Mouse (Mus musculus) kidney, embryonic 14.5 days (tissue): ENCODE results near the gene Slc6a6. TPM values are rescaled to one million over a fixed set of nuclear protein-coding genes. Genes with fewer than 3 reads are reported as not detected.

Source experiments
- ATAC-seq: fragments of 200-750 bp; cut with Nextera tagmentation; 2 replicates; pipeline ENCODE4 v1.8.0; 2017; ENCODE audit warnings: moderate number of reproducible peaks, mild to moderate bottlenecking, moderate TSS enrichment, moderate library complexity; ENCODE audit not compliant: low FRiP score, low TSS enrichment
- H3K27ac ChIP-seq: fragments of 300-500 bp; sonication (generic); 2 replicates; pipeline ENCODE4 v1.5.1; 2014; ENCODE audit warnings: low read depth, mild to moderate bottlenecking, low read length, moderate library complexity, mixed read lengths
- H3K27me3 ChIP-seq: fragments of 300-500 bp; sonication (generic); 2 replicates; pipeline ENCODE4 v1.6.1; 2014; ENCODE audit warnings: mild to moderate bottlenecking, low read length; ENCODE audit not compliant: control insufficient read depth, insufficient read depth
- H3K36me3 ChIP-seq: fragments of 300-500 bp; sonication (generic); 2 replicates; pipeline ENCODE4 v1.6.1; 2014; ENCODE audit warnings: low read length, mixed read lengths; ENCODE audit not compliant: control insufficient read depth, insufficient read depth
- H3K4me1 ChIP-seq: fragments of 300-500 bp; sonication (generic); 2 replicates; pipeline ENCODE4 v1.6.1; 2014; ENCODE audit warnings: low read length, mixed read lengths; ENCODE audit not compliant: control insufficient read depth, insufficient read depth
- H3K4me2 ChIP-seq: fragments of 300-500 bp; sonication (generic); replicated peaks from 2 replicates; pipeline ENCODE4 v1.6.1; 2014; ENCODE audit warnings: low read depth, mild to moderate bottlenecking, low read length
- H3K4me3 ChIP-seq: fragments of 300-500 bp; sonication (generic); 2 replicates; pipeline ENCODE4 v1.5.1; 2014; ENCODE audit warnings: mild to moderate bottlenecking, low read length
- H3K9ac ChIP-seq: fragments of 300-500 bp; sonication (generic); 2 replicates; pipeline ENCODE4 v1.6.1; 2014; ENCODE audit warnings: low read depth, mild to moderate bottlenecking, low read length, moderate library complexity
- H3K9me3 ChIP-seq: fragments of 300-500 bp; sonication (generic); 2 replicates; pipeline ENCODE4 v1.6.1; 2016; ENCODE audit warnings: low read length; ENCODE audit not compliant: control insufficient read depth
- WGBS: fragments of 180-500 bp; shearing (Covaris S2); extraction: QIAGEN DNeasy Blood & Tissue Kit; methylation state at CpG from one replicate; pipeline ENCODE4 v1.1.7; 2014; 5-methylcytosine and 5-hydroxymethylcytosine counted together
- polyA plus RNA-seq: library from polyadenylated mRNA; unstranded; fragments of >200 nt; fragmentation: Nextera tagmentation; extraction: Ambion mirVana; gene quantifications from 2 replicates; pipeline ENCODE4 v1.2.1, GENCODE M21; 2014

Slc6a6 gene
- polyA plus RNA-seq, 1 experiment from 2014 or later = 95.1 TPM

DNA sequence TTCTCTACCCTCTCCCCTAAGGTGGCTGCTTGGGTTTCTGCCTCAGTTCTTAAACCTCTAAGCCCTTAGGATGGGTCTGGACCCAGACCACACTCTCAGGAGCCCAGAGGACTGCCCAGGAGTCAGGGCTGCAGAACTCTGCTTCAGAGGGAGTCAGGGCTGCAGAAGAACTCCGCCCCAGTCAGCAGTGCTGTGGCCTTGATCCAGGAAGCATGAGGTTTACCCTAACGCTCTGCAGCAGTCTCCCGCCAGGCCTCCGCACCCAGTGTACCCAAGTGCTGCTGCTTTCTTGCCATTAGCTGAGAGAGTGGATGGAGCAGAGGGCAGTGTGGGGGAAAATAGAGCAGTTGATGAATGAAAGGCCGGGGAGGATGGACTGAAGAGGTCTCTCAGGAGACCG is 124.2 kb downstream of the Slc6a6 start:
- WGBS = 63% methylated on average over 6 of the region's 6 CpGs
- no peak for ATAC-seq
- no peak overlapping the region for H3K9ac ChIP-seq
- no peak overlapping the region for H3K4me3 ChIP-seq
- peaks cover 26% of the 10 kb centered on the region for H3K27me3 ChIP-seq
- no peak overlapping the region for H3K27ac ChIP-seq
- H3K36me3 ChIP-seq = no peaks in the 10 kb centered on the region
- no peak overlapping the region for H3K4me2 ChIP-seq
- no peaks in the 10 kb centered on the region for H3K9me3 ChIP-seq
- no peaks in the 10 kb centered on the region for H3K4me1 ChIP-seq

Other genes with a start within 250 kb of the Slc6a6 start
- gene Chchd4, start 210.5 kb upstream of the Slc6a6 start, polyA plus RNA-seq = 31.7 and 33.1 TPM in 2 replicates
- gene Tmem43, start 210.3 kb upstream of the Slc6a6 start, polyA plus RNA-seq = 31.1 and 47.9 TPM in 2 replicates
- gene Xpc, start 168.2 kb upstream of the Slc6a6 start, polyA plus RNA-seq = 15.8 and 25.4 TPM in 2 replicates
- 332 and 459 TPM in 2 replicates for gene Lsm3, start 168.1 kb upstream of the Slc6a6 start, polyA plus RNA-seq
- gene Grip2, start 143.2 kb downstream of the Slc6a6 start, polyA plus RNA-seq = 0.06 and 0.20 TPM in 2 replicates
- 33.4 and 40.5 TPM in 2 replicates for gene Ccdc174, start 194.0 kb downstream of the Slc6a6 start, polyA plus RNA-seq
- gene 4930590J08Rik, start 218.8 kb downstream of the Slc6a6 start, polyA plus RNA-seq = 0.23 and 0.69 TPM in 2 replicates